Mouse (Mus musculus) lung, postnatal 10 days (tissue): ENCODE measurements at regions not wholly inside any gene's neighbourhood (a gene's known extent, or its start where the extent isn't known, plus 50 kb on each side); places are given as distances from the start of the nearest gene placed in this dataset.

Experiments
- DNase-seq: peaks from one replicate; pipeline ENCODE4 v3.0.0; 2021

GRCm38 (mm10) chr9:69658276-69658675 lies 102.5 kb downstream of the Foxb1 start:
- DNase-seq = no peak

- no peak for DNase-seq
Observed at GRCm38 (mm10) chr9:69656053-69656452, 104.7 kb downstream of the Foxb1 start.

- no peak for DNase-seq
Observed at GRCm38 (mm10) chr9:69652106-69652505, 108.6 kb downstream of the Foxb1 start.

- no peak for DNase-seq
Observed at GRCm38 (mm10) chr9:69651608-69652007, 109.1 kb downstream of the Foxb1 start.

DNA sequence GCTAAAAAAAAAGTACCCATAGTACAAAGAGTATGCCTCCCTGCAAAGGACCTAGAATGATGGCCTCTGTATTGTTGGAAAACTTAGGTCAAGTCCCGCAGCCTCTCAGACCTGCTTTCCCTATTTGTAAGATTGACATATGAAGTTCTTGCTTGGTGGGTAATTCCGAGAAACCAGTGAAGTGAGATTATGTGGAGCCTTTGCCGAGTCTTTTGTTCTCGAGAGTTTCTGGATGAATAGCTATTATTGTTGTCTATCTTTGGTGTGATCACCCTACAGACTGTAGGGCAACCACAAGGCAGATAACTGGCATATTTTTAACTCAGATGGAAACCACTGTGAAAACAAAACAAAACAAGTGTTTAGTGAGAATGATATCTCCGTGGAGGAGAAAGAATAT lies 118.1 kb downstream of the Foxb1 start:
- no peak for DNase-seq

GRCm38 (mm10) chr9:69623312-69623711 lies 137.4 kb downstream of the Foxb1 start:
- DNase-seq = peak; percentile 77

DNA sequence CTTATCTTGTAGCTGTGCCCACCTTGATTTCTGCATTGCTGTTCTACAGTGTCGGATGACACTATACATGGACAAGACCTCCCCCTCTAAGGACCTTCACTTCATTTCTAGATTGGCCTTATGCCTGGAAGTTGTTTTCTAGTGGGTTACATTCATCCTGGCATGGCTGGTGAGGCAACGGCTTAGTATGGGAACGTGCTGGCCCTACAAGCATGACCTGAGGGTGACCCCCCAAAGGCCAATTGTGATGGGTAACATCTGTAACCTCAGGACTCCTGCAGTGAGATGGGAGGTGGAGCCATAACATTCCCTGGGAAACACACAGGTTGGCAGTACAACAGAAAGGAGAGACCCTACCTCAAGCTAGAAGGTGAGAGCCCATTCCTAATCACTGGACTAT lies 139.7 kb downstream of the Foxb1 start:
- DNase-seq = peak; percentile 33

GRCm38 (mm10) chr9:69617328-69617727 lies 143.4 kb downstream of the Foxb1 start:
- DNase-seq = no peak

DNA sequence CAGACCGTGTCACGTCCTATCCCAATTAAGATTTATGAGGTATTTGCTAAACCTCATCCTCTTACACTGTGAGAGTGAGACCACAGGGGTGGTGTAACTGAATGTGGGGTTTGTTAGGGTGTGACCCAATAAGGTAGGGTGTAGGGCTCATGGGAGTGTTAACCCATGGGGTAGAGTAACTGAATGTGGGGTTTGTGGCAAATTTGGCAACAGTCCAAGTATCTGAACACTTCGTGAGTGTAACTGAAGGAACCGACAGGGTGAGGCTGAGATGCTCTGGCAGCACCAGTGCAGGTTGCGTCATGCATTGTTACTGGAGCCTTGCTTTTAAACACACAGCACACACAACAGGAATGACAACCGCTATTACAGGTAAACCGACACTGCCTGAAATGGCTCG lies 144.1 kb downstream of the Anxa2 start:
- DNase-seq = no peak

- no peak for DNase-seq
Observed at GRCm38 (mm10) chr9:69592329-69593062, 139.1 kb downstream of the Anxa2 start.

- DNase-seq = no peak
Observed at GRCm38 (mm10) chr9:69588846-69589245, 135.4 kb downstream of the Anxa2 start.

GRCm38 (mm10) chr9:69587096-69587495 lies 133.7 kb downstream of the Anxa2 start:
- no peak for DNase-seq

GRCm38 (mm10) chr9:69581236-69581635 lies 127.8 kb downstream of the Anxa2 start:
- no peak for DNase-seq

DNA sequence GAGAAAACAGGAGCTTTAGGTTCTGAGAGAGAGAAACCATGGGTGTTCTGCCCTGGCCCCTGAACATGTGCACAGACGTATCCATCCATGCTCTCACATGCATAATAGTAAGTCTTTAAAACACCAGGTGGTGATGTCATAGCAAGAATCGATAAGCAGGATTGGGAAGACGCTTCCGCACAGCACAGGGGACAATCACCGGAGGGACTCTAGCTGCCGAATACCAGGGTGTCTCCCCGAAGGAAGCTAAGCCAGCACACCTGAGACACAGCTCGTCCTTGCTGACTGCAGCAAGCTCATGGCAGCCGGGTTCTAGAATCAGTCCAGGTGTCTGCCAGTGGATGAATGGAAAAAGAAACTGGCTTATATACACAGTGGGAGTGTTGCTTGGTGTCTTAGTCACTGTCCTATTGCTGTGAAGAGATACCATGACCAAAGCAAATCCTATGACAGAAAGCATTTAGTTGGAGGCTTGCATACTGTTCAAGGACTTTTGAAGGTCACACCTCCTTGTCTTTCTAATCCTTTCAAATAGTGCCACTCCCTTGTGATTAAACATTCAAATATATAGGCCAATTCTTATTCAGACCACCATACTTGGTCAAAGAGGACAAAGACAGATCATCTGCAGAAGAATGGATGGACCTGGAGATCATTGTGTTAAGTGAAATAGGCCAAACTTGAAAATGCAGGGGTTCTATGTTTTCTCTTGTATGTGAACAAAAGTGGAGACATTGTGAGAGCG lies 124.4 kb downstream of the Anxa2 start:
- no peak for DNase-seq

DNA sequence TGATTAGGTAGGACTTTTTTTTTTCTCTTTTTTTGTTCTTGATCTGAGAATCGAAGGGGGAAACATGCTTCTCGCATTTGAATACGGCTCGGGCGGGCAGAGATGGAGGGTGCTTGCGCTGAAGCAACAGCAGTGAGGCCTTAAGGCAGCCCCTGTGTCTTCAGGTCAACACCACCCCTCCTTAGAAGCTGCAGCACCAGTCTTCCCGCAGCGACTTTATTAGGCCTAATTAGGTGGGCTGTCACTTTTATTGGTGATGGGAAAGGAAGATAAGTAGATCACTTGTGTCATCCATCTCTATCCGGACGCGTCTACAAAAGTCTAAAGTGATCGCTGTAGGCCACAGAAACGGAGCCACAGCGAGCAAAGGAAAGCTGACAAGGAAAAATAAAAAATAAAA lies 122.0 kb downstream of the Anxa2 start:
- DNase-seq = no peak

- no peak for DNase-seq
Observed at GRCm38 (mm10) chr9:69568631-69569230, 115.3 kb downstream of the Anxa2 start.

DNA sequence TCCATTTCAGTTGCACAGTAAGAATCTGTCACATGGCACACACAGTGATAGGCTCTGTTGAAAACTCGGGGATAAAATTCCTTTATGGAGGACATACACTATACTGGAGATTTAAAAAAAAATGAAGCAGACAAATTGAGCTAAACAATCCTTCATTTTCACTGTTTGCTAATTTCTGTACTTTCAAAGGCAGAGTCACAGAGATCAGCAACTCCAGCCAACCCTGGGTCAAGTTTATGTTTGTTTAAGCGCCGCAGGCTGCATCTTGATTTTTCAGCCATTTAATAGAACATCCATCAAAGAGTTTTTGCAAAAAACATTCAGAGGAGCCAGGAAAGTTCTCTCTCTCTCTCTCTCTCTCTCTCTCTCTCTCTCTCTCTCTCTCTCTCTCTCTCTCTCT lies 114.8 kb downstream of the Anxa2 start:
- DNase-seq = no peak

GRCm38 (mm10) chr9:69566996-69567395 lies 113.6 kb downstream of the Anxa2 start:
- DNase-seq = peak; percentile 16

DNA sequence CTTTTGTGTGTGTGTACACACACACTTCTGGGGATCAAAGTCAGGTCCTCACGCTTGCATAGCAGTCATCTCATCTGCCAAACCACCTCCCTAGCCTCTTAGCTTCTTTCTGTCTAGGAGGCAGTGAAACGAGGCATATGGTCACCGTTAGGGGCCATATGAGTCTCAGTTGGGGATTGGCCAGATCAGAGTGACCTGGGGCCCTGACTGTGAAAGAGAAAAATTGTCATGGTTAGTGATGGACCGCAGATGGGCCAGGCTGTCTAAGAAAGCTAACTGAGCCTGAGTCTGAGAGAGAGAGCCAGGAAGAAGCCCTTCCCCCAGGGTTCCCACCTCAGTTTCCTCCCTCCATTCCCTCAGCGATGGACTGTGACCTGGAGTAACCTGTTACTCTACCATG lies 89.8 kb downstream of the Anxa2 start:
- peak; percentile 23 for DNase-seq
